Mouse (Mus musculus) G1E (cell line): Measurements from ENCODE around the gene Noxo1.
"Not testable (repeated sequence)": the region's sequence is repeated elsewhere in the genome, so short reads cannot be mapped to it uniquely, and the experiment has no call there.

ENCODE experiments used
- CTCF ChIP-seq: IDR thresholded peaks from 2 replicates; pipeline ENCODE4 v1.5.1; 2012; ENCODE audit warnings: low read depth, low read length, inconsistent platforms, mixed read lengths
- GATA1 ChIP-seq: IDR thresholded peaks from 2 replicates; pipeline ENCODE4 v1.6.1; 2012; ENCODE audit warnings: borderline replicate concordance, low read length, inconsistent platforms, mixed read lengths
- TAL1 ChIP-seq: conservative IDR thresholded peaks from 2 replicates; pipeline ENCODE4 v1.6.1; 2012; ENCODE audit warnings: low read depth, low read length, inconsistent platforms, mixed read lengths

DNA sequence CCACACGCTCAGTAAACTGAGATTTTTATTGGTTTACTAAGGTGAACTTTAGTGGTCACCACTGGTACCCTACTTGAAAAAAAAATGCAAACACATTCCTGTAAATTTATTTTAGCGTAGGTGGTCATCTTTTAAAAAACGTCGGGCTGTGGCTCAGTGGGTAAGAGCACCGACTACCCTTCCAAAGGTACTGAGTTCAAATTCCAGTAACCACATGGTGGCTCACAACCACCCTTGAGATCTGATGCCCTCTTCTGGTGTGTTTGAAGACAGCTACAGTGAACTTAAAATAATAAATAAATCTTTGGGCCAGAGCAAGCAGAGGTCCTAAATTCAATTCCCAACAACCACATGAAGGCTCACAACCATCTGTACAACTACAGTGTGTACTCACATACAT is 22.9 kb downstream of the Noxo1 start:
- not testable (repeated sequence) for TF ChIP-seq CTCF, GATA1, TAL1
